Mouse (Mus musculus) frontal cortex, postnatal 14 days (tissue): ENCODE data around the gene Scoc.
A peak's percentile ranks its signal among the peaks of the same experiment; 100 is the strongest.
"Not testable (repeated sequence)": the region's sequence is repeated elsewhere in the genome, so short reads cannot be mapped to it uniquely, and the experiment has no call there.

Source experiments
- DNase-seq, 2 experiments: peaks; one replicate each; pipeline ENCODE4 v3.0.0; 2022; ENCODE audit warnings: low spot score in 2 of 2

Gene Scoc

DNA sequence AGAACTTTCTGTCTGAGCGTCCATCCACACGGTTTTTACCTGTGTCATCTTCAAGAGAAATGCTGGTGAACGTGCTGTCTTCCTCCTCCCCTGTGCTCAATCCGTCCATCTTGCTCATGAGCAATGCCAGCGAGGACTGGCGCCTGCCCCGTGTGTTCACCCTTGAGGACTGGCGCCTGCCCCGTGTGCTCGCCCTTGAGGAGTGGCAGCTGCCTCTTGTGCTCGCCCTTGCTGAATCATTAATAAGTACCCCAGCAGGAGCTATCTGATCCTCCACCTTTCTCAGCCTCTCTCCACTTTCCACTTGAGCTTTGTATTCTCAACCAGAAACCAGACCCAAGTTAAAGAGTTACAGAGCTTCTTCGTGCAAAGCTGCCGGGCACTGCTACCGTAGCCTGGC lies at the start of gene Scoc:
Scoc (minus strand) TSS at position 170 of the 400 bp plus-strand sequence.
- DNase-seq, result no peak

- no peak for DNase-seq
Observed at GRCm38 (mm10) chr8:83459606-83460005, 1.4 kb upstream of the Scoc start.

DNA sequence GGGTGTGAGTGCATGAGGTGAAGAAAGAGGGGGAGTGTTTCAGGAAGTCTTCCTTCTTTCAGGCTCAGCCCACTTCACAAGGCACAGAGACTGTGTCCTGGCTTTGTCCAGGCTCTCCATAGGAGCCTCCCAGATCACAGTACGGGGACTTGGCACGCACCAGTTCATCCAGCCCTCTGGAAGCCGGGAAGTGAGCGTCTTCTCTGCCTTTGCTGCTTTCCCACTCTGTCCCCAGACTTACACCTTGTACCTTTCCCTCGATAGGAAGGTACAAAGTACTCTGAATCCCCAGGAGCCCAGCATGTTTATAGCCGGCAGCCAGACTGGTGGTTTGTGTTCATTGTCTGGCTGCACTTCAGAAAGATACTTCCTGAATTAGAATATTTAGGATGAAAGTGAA lies 1.1 kb downstream of the Scoc start:
- no peak for DNase-seq

- no peak for DNase-seq
Observed at GRCm38 (mm10) chr8:83451056-83451455, 7.1 kb downstream of the Scoc start.

DNA sequence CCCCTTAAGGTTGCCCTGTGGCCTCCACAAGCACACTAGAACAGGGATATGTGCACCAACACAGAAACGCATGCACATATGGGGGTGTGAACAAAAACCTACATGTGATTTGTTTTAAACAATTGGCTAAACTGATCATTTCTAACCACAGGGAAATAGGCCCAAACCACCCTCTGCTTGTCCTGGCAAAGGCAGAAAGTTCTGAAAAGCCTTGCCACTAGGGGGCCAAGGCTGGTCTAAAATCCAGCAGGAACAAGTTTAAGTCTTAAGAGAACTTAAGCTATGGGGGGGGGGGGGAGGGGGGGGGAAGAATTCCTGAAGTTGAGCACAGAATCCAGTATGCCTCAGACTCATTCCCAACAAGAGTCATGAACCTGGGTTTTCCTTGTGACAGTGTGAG lies 8.2 kb downstream of the Scoc start:
- DNase-seq, result no peak

GRCm38 (mm10) chr8:83443052-83443400 lies 15.2 kb downstream of the Scoc start:
- no peak for DNase-seq

GRCm38 (mm10) chr8:83442243-83443051 lies 15.7 kb downstream of the Scoc start:
- peak; percentile 93 to 94 for DNase-seq

- peak in 1 of 2 experiments; percentile 15 for DNase-seq
Observed at GRCm38 (mm10) chr8:83441656-83442242, 16.4 kb downstream of the Scoc start.

- no peak for DNase-seq
Observed at GRCm38 (mm10) chr8:83437077-83437476, 21.1 kb downstream of the Scoc start.

DNA sequence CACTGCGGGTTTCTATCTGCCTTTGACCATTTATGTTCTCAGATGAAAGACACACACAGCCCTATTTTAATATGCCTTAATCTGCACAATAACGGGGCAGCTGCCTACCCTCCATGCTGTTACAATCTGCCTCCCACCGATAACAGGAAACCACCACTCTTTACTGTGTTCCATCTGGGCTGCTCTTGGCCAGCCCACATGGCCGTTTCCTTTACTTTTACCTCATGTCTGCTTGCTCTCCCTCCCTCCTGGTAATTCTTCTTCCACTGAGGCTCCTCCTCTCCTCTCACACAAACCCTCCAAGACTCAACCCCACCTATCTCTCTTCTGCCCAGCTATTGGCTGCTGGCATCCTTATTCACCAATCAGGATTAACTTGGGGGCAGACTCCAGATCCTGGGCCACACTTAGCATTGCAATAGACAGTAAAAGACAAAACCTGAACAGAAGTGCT lies 29.1 kb downstream of the Scoc start:
- no peak for DNase-seq

DNA sequence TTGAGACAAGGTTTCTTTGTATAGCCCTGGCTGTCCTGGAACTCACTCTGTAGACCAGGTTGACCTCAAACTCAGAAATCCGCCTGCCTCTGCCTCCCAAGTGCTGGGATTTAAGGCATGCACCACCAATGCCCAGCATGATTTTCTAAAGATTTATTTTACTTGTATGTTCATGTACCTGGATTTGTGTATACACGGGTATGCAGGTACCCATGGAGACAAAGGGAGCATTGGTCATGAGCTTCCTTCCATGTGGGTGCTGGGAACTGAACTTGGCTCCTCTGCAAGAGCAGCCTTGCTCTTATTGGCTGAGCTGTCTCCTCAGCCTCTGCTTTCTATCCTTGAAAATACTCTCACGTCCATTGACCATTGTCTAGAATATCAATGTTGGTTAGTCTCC lies 29.6 kb downstream of the Scoc start:
- DNase-seq, result not testable (repeated sequence)

GRCm38 (mm10) chr8:83426949-83427348 lies 31.2 kb downstream of the Scoc start:
- no peak for DNase-seq

DNA sequence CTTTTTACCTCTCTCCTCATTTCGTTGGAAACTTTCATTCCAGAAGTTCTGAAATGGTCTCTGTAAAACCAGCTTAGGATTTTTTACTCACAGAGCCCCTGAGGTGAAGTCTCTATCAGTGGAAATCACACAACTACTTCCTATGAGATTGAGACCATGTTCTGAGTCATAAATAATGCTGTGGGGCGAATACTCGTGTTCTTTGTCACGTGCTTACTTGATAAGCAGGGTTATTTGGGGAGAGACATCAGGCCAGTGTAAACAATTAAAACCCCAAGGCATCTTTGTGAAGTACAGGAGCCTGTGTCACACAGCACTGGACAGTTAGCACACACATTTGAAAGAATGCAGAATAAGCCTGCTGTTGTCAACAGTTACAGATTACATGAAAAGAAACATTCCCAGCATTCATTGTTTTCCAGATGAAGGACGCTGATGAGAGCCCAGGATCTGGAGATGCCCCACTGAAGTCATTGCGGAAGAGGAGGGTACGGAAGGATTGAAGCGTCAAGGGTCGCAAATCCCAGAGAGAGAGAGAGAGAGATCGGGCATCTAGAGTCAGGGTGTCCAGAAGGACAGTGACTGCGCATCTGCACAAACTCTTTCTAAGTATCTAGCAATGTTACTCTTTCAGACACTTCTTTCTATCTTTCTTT lies 32.0 kb downstream of the Scoc start:
- DNase-seq, result no peak

- DNase-seq, result no peak
Observed at GRCm38 (mm10) chr8:83425202-83425601, 33.0 kb downstream of the Scoc start.

GRCm38 (mm10) chr8:83423032-83423825 lies 35.0 kb downstream of the Scoc start:
- no peak for DNase-seq

DNA sequence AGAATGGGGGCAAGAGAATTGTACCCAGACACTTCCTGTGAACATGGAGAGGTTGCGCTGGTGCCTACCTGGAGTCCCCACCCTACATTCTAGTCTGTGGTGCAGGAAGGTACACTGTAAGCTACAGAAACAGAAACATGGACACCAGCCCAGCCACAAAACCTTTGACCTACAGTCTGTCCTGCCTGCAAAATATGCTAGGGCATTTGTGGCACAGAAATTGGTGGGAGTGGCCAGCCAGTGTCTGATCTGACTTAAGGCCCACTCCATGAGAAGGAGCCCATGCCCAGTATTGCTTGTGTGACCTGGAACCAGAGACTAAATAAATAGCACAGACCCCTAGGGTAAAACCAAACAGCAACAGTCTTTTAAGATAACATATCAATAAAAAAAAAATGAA lies 36.8 kb downstream of the Scoc start:
- no peak for DNase-seq

GRCm38 (mm10) chr8:83418805-83419516 lies 39.2 kb downstream of the Scoc start:
- DNase-seq, result no peak

DNA sequence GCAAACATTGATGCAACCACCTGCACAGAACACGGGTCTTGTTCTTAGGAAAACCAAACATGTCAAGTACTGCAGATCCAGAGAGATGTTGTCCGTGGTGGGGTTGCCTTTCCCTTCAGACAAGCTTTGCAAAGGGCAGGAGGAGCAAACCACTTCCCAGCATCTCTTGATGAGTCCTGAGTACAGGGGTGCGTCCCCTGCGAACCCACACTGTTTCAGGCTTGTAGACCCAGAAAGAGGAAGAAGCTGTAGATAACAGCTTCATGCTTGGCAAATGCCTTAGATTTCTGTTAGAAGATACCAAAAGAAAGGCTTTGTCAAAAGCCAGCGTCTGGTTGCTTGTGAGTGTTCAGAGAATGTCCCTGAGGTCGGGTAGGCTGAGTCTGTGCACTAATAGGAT lies 40.2 kb downstream of the Scoc start:
- DNase-seq, result no peak

- DNase-seq, result no peak
Observed at GRCm38 (mm10) chr8:83416878-83417277, 41.3 kb downstream of the Scoc start.

GRCm38 (mm10) chr8:83408496-83408895 lies 49.7 kb downstream of the Scoc start:
- no peak for DNase-seq

- no peak for DNase-seq
Observed at GRCm38 (mm10) chr8:83406836-83407235, 51.4 kb downstream of the Scoc start.
